Mouse (Mus musculus) B cell, adult (primary cell): Measurements from ENCODE around the gene Hist1h2bp. TPM values are rescaled to one million over a fixed set of nuclear protein-coding genes. Genes with fewer than 3 reads are reported as not detected.

Experiments
- total RNA-seq: library from RNA; stranded (reverse); gene quantifications from 4 replicates; pipeline ENCODE4 v1.2.4, GENCODE M21; 2023; ENCODE audit not compliant: inconsistent age

Gene Hist1h2bp
- total RNA-seq: 38.6 to 53.7 TPM (median 48.7 TPM) in 4 replicates

GRCm38 (mm10) chr13:21786899-21787629 is at the start of gene Hist1h2bp, which contains the start of gene Hist1h2an:
TSS of gene Hist1h2bp (plus strand) at chr13:21787461.
TSS of gene Hist1h2an (minus strand) at chr13:21787218.

GRCm38 (mm10) chr13:21750159-21751017 is 36.9 kb upstream of the Hist1h2bp start, which contains the start of gene Hist1h4k:
TSS of gene Hist1h4k (minus strand) at chr13:21750505.

GRCm38 (mm10) chr13:21753524-21754285 is 33.6 kb upstream of the Hist1h2bp start, which contains the start of the genes Hist1h2ak and Hist1h2bn:
TSS of gene Hist1h2ak (minus strand) at chr13:21753827.
TSS of gene Hist1h2bn (plus strand) at chr13:21754123.

DNA sequence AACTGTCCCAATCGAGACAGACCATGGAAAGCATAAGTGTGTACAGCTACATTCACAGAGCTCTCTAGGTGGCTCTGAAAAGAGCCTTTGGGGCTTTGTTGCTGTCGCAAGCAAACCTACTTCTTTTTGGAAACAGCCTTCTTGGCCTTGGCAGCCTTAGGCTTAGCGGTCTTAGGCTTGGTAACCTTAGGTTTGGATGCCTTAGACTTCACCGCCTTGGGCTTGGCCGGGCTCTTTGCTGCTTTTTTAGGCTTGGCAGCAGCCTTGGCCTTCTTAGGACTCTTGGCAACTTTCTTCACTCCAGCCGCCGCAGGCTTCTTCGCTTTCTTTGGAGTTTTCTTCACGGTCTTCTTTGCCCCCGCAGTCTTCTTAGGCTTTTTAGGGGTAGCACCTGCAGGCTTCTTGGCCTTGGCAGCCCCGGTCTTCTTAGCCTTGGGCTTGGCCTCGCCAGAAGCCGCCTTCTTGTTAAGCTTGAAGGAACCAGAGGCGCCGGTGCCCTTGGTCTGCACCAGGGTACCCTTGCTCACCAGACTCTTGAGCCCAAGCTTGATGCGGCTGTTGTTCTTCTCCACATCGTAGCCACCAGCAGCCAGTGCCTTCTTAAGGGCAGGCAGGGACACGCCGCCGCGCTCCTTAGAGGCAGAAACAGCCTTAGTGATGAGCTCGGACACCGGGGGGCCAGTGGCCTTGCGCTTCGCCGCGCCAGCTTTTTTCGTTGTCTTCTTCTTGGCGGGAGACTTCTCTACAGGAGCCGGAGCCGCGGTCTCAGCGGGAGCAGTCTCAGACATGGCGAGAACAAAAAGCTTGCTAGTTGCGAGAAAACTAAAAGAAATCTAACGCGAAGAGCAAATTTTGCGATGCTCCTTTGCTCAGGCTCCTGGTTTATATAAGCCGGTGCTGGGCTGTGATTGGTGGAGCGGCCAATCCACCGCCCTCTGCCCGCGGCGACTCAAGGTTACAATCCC is 7.2 kb upstream of the Hist1h2bp start, which contains the start of gene Hist1h1b:
Gene Hist1h1b (minus strand): TSS at position 859 of the 965 bp plus-strand sequence.

DNA sequence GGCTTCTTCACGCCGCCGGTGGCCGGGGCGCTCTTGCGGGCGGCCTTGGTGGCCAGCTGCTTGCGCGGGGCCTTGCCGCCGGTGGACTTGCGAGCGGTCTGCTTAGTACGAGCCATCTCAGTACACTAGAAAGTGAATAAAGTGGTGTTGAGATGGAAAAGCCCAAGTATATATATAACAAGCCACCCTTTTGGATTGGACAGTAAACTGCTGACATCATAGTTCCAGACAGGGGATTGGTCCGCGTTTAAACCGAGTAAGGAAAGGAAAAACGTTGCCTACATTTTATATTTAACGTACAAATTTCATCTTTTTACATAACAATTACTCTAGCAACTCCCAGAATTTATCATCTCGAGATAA is 4.0 kb upstream of the Hist1h2bp start, which contains the start of gene Hist1h3i:
Gene Hist1h3i (minus strand): TSS at position 116 of the 363 bp plus-strand sequence.

DNA sequence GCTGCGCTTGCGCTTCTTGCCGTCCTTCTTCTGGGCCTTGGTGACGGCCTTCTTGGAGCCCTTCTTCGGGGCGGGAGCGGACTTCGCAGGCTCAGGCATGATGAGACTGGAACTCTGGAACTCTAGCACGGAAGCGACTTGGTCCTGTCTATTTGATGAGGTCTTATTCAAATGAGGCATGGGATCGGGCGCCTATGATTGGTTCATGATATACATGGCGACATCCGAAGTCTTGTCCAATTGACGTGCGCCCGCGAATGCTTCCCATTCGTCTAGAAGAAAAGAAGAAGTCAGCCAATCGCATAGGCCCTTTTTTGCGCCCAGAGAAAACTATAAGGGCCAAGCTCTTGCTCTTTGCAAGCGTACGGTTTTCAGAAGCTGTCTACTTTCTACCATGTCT is 22.8 kb downstream of the Hist1h2bp start, which contains the start of the genes Hist1h2bq and Hist1h2ao:
Gene Hist1h2bq (minus strand): TSS at position 125 of the 400 bp plus-strand sequence.
Gene Hist1h2ao (plus strand): TSS at position 393 of the 400 bp plus-strand sequence.

DNA sequence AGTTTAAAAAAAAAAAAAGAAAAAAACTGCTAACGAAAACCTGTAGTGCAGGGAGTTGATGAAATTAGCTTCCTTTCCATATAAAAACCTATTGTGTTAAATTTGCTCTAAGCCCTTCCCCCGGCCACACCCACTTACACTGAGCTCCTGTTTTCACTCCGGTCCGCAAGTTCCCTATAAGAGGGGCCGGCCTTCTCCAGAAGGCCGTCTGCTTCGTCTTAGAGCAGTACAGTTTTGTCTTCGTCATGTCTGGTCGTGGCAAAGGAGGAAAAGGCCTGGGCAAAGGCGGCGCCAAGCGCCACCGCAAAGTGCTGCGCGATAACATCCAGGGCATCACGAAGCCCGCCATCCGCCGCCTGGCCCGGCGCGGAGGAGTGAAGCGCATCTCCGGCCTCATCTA is 24.3 kb downstream of the Hist1h2bp start, which contains the start of gene Hist1h4m:
Gene Hist1h4m (plus strand): TSS at position 208 of the 400 bp plus-strand sequence.

GRCm38 (mm10) chr13:21831418-21832394 is 44.4 kb downstream of the Hist1h2bp start, which contains the start of gene Hist1h4n:
TSS of gene Hist1h4n (minus strand) at chr13:21832196.

DNA sequence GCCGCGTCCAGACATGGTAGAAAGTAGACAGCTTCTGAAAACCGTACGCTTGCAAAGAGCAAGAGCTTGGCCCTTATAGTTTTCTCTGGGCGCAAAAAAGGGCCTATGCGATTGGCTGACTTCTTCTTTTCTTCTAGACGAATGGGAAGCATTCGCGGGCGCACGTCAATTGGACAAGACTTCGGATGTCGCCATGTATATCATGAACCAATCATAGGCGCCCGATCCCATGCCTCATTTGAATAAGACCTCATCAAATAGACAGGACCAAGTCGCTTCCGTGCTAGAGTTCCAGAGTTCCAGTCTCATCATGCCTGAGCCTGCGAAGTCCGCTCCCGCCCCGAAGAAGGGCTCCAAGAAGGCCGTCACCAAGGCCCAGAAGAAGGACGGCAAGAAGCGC is 46.2 kb downstream of the Hist1h2bp start, which contains the start of the genes Hist1h2ap and Hist1h2br:
Gene Hist1h2ap (minus strand): TSS at position 47 of the 400 bp plus-strand sequence.
Gene Hist1h2br (plus strand): TSS at position 283 of the 400 bp plus-strand sequence.

Other genes starting within 250 kb of the Hist1h2bp start
- not detected in 4 replicates for gene Olfr1366, start 244.7 kb upstream of the Hist1h2bp start, total RNA-seq
- not detected in 4 replicates for gene Olfr1535, start 227.6 kb upstream of the Hist1h2bp start, total RNA-seq
- not detected in 4 replicates for gene Olfr1364, start 205.7 kb upstream of the Hist1h2bp start, total RNA-seq
- gene Olfr1362, start 173.4 kb upstream of the Hist1h2bp start, total RNA-seq: not detected in 4 replicates
- not detected in 4 replicates for gene Olfr11, start 144.9 kb upstream of the Hist1h2bp start, total RNA-seq
- not detected in 4 replicates for gene Olfr1361, start 124.1 kb upstream of the Hist1h2bp start, total RNA-seq
- not detected in 4 replicates for gene Olfr1360, start 110.1 kb upstream of the Hist1h2bp start, total RNA-seq
- gene Olfr1359, start 89.3 kb upstream of the Hist1h2bp start, total RNA-seq: not detected in 4 replicates
- gene Hist1h2bl, start 71.3 kb upstream of the Hist1h2bp start, total RNA-seq: 101 to 134 TPM (median 110 TPM) in 4 replicates
- gene Hist1h2ai, start 71.0 kb upstream of the Hist1h2bp start, total RNA-seq: 57.4 to 111 TPM (median 95.3 TPM) in 4 replicates
- gene Hist1h3h, start 69.8 kb upstream of the Hist1h2bp start, total RNA-seq: 119 to 230 TPM (median 147 TPM) in 4 replicates
- gene Hist1h2bm, start 65.4 kb upstream of the Hist1h2bp start, total RNA-seq: 10.5 to 15.1 TPM (median 12.2 TPM) in 4 replicates
- 11.8 to 18.5 TPM (median 15.7 TPM) in 4 replicates for gene Hist1h4j, start 52.4 kb upstream of the Hist1h2bp start, total RNA-seq
- gene Hist1h4k, start 37.0 kb upstream of the Hist1h2bp start, total RNA-seq: 345 to 580 TPM (median 393 TPM) in 4 replicates
- gene Hist1h2ak, start 33.6 kb upstream of the Hist1h2bp start, total RNA-seq: 43.9 to 61.4 TPM (median 49.5 TPM) in 4 replicates
- 79.2 to 91.1 TPM (median 87.7 TPM) in 4 replicates for gene Hist1h2bn, start 33.3 kb upstream of the Hist1h2bp start, total RNA-seq
- gene Hist1h1b, start 6.8 kb upstream of the Hist1h2bp start, total RNA-seq: 64.3 to 100 TPM (median 75.1 TPM) in 4 replicates
- 159 to 245 TPM (median 224 TPM) in 4 replicates for gene Hist1h3i, start 4.1 kb upstream of the Hist1h2bp start, total RNA-seq
- gene Hist1h2an, start 243 bp upstream of the Hist1h2bp start, total RNA-seq: 26.3 to 53.4 TPM (median 30.7 TPM) in 4 replicates
- 179 to 205 TPM (median 201 TPM) in 4 replicates for gene Hist1h2bq, start 22.7 kb downstream of the Hist1h2bp start, total RNA-seq
- 199 to 315 TPM (median 296 TPM) in 4 replicates for gene Hist1h2ao, start 23.0 kb downstream of the Hist1h2bp start, total RNA-seq
- gene Hist1h4m, start 24.3 kb downstream of the Hist1h2bp start, total RNA-seq: 283 to 393 TPM (median 343 TPM) in 4 replicates
- gene Hist1h4n, start 44.7 kb downstream of the Hist1h2bp start, total RNA-seq: 138 to 258 TPM (median 167 TPM) in 4 replicates
- 46.5 to 101 TPM (median 67.4 TPM) in 4 replicates for gene Hist1h2ap, start 46.0 kb downstream of the Hist1h2bp start, total RNA-seq
- gene Hist1h2br, start 46.3 kb downstream of the Hist1h2bp start, total RNA-seq: 177 to 204 TPM (median 198 TPM) in 4 replicates
- 3.0 to 5.1 TPM (median 4.2 TPM) in 4 replicates for gene Zfp184, start 157.6 kb downstream of the Hist1h2bp start, total RNA-seq
- not detected in 4 replicates for gene Pom121l2, start 193.7 kb downstream of the Hist1h2bp start, total RNA-seq
- 0.42 to 1.4 TPM (median 0.62 TPM) in 4 replicates for gene Prss16, start 222.3 kb downstream of the Hist1h2bp start, total RNA-seq
- 52.9 to 158 TPM (median 73.5 TPM) in 4 replicates for gene Hist1h2ah, start 248.1 kb downstream of the Hist1h2bp start, total RNA-seq
- 59.7 to 88.4 TPM (median 71.1 TPM) in 4 replicates for gene Hist1h2bk, start 248.4 kb downstream of the Hist1h2bp start, total RNA-seq